Mouse (Mus musculus): Measurements from ENCODE around the gene C130079G13Rik. TPM values are rescaled to one million over a fixed set of nuclear protein-coding genes. Genes with fewer than 3 reads are reported as not detected.
"Not testable (repeated sequence)": the region's sequence is repeated elsewhere in the genome, so short reads cannot be mapped to it uniquely, and the experiment has no call there.

Gene C130079G13Rik
- polyA plus RNA-seq (2015; fragmentation: Nextera tagmentation; extraction: Ambion mirVana) = not detected in 2 replicates

DNA sequence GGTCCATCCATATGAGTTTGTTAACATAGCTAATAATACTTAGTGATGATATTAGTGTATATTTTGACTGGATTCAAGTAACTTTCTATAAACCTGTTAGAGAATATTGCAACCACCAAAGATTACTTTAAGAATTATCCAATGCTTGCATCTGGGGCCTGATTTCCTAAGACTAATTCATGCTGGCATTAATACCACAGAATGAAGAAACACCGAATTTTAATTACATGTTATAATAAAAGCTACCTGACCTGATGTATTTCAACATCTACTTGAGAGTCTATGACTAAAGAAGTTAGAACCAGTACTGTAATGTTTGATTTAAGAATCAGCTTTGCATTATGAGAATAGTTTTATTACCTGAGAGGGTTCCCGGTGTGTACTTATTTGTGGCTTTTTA is at the start of gene C130079G13Rik:
Gene C130079G13Rik (plus strand): TSS at position 301 of the 400 bp plus-strand sequence.
- no peak within 1 kb of the TSS for H3K4me2 ChIP-seq (ENCODE audit: low read depth, low read length)
- no peak within 1 kb of the TSS for H3K4me3 ChIP-seq (ENCODE audit: low read length)
- no peaks in the 10 kb centered on the region for H3K36me3 ChIP-seq (ENCODE audit: control insufficient read depth, insufficient read depth, low read length)
- H3K27me3 ChIP-seq (replicated peaks; ENCODE audit: control insufficient read depth, insufficient read depth, low read length) = no peaks in the 10 kb centered on the region
- 87% methylated on average over 2 of the region's 2 CpGs for WGBS
- H3K9ac ChIP-seq (ENCODE audit: low read depth, low read length) = no peak within 1 kb of the TSS
- H3K4me1 ChIP-seq (ENCODE audit: control insufficient read depth, insufficient read depth, low read length) = no peaks in the 10 kb centered on the region
- no peak within 1 kb of the TSS for H3K27ac ChIP-seq (ENCODE audit: low read length)
- H3K9me3 ChIP-seq (ENCODE audit: control insufficient read depth, low read length) = no peaks in the 10 kb centered on the region
- ATAC-seq = no peak

DNA sequence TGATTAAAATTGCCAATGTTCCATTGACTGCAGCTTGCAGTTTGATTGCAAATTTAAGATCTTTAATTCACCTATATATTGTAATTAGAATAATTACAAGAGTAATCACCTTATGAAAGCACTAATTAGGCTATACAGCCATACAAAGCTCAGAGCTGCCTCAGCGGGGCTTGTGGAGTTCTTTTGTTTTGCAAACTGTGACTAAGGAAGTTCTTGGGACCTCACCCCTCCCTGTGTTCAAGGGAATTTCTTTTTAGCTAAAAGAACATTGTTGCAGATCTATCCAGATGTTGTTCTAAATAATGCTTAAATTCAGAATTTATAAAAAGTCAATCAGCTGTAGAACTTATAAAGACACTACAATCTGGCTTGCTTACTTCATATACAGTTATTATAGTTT is 47.4 kb upstream of the C130079G13Rik start:
- not testable (repeated sequence) for H3K9ac ChIP-seq (ENCODE audit: low read depth, low read length); H3K27me3 ChIP-seq (replicated peaks; ENCODE audit: control insufficient read depth, insufficient read depth, low read length); ATAC-seq; H3K4me2 ChIP-seq (ENCODE audit: low read depth, low read length); H3K4me3 ChIP-seq (ENCODE audit: low read length); H3K9me3 ChIP-seq (ENCODE audit: control insufficient read depth, low read length); H3K4me1 ChIP-seq (ENCODE audit: control insufficient read depth, insufficient read depth, low read length); H3K36me3 ChIP-seq (ENCODE audit: control insufficient read depth, insufficient read depth, low read length); H3K27ac ChIP-seq (ENCODE audit: low read length)
- 48% methylated on average over 1 of the region's 1 CpGs for WGBS

GRCm38 (mm10) chr3:59879801-59880554 is 45.0 kb upstream of the C130079G13Rik start:
- not testable (repeated sequence) for H3K4me2 ChIP-seq (ENCODE audit: low read depth, low read length); H3K9me3 ChIP-seq (ENCODE audit: control insufficient read depth, low read length)

DNA sequence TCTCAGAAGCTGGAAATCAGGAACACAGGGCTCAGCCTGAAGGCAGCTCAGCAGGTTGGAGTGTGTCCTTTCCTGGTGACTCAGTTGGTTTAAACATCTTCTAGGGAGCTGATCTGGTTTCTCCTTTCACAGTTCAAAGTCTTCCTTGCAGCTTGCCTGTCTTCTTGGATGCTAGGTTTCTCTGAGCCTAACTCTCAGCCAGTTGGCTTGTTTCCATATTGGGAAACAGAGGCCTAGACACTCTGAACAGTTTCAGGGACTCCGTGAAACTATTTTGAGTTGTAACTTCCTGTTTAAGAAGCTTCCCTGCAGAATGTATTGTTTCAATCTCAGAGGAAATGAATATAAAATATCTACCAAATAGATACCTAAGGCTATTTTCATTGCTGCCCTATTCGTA is 31.7 kb upstream of the C130079G13Rik start:
- no peaks in the 10 kb centered on the region for H3K27me3 ChIP-seq (replicated peaks; ENCODE audit: control insufficient read depth, insufficient read depth, low read length)
- WGBS = 53% methylated on average over 2 of the region's 2 CpGs

More at GRCm38 (mm10) chr3:59879801-59880554, 45.0 kb upstream of the C130079G13Rik start:
- WGBS = 82% methylated on average over 7 of the region's 7 CpGs
- ATAC-seq; H3K27me3 ChIP-seq (replicated peaks; ENCODE audit: control insufficient read depth, insufficient read depth, low read length); H3K36me3 ChIP-seq (ENCODE audit: control insufficient read depth, insufficient read depth, low read length); H3K4me3 ChIP-seq (ENCODE audit: low read length); H3K9ac ChIP-seq (ENCODE audit: low read depth, low read length); H3K4me1 ChIP-seq (ENCODE audit: control insufficient read depth, insufficient read depth, low read length); H3K27ac ChIP-seq (ENCODE audit: low read length): not testable (repeated sequence)

DNA sequence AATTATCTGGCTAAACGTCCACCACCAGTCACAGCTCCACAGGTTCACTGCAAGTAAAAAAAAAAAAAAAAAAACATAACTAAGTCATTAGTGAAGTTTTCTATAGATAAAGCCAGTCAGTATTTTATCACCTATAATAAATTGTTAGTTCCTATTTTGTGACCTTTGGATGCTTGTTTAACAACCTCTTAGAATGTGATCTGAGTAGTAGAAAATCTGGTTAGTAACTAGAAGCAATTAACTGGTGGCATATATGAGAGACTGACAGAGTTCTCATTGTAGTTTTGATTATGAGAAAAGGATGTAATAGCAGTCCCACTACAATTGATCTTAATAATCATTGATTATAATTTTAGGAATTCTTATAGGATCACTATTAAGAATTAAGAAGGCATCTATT is 9.6 kb downstream of the C130079G13Rik start:
- Histone ChIP-seq H3K9ac (ENCODE audit: low read depth, low read length) (no peak overlapping the region), H3K27ac (ENCODE audit: low read length) (no peak overlapping the region), H3K4me3 (ENCODE audit: low read length) (no peak overlapping the region), H3K27me3 (replicated peaks; ENCODE audit: control insufficient read depth, insufficient read depth, low read length) (no peaks in the 10 kb centered on the region), H3K4me2 (ENCODE audit: low read depth, low read length) (no peak overlapping the region), H3K9me3 (ENCODE audit: control insufficient read depth, low read length) (no peaks in the 10 kb centered on the region), H3K4me1 (ENCODE audit: control insufficient read depth, insufficient read depth, low read length) (no peaks in the 10 kb centered on the region), H3K36me3 (ENCODE audit: control insufficient read depth, insufficient read depth, low read length) (no peaks in the 10 kb centered on the region)
- 50% methylated on average over 1 of the region's 1 CpGs for WGBS
- peak; percentile 79 for ATAC-seq

More for the DNA sequence above, 31.7 kb upstream of the C130079G13Rik start:
- Histone ChIP-seq H3K4me1 (ENCODE audit: control insufficient read depth, insufficient read depth, low read length) (no peaks in the 10 kb centered on the region), H3K9ac (ENCODE audit: low read depth, low read length) (no peak overlapping the region), H3K4me2 (ENCODE audit: low read depth, low read length) (no peak overlapping the region), H3K9me3 (ENCODE audit: control insufficient read depth, low read length) (no peaks in the 10 kb centered on the region), H3K27ac (ENCODE audit: low read length) (no peak overlapping the region), H3K4me3 (ENCODE audit: low read length) (no peak overlapping the region), H3K36me3 (ENCODE audit: control insufficient read depth, insufficient read depth, low read length) (no peaks in the 10 kb centered on the region)
- ATAC-seq = no peak

DNA sequence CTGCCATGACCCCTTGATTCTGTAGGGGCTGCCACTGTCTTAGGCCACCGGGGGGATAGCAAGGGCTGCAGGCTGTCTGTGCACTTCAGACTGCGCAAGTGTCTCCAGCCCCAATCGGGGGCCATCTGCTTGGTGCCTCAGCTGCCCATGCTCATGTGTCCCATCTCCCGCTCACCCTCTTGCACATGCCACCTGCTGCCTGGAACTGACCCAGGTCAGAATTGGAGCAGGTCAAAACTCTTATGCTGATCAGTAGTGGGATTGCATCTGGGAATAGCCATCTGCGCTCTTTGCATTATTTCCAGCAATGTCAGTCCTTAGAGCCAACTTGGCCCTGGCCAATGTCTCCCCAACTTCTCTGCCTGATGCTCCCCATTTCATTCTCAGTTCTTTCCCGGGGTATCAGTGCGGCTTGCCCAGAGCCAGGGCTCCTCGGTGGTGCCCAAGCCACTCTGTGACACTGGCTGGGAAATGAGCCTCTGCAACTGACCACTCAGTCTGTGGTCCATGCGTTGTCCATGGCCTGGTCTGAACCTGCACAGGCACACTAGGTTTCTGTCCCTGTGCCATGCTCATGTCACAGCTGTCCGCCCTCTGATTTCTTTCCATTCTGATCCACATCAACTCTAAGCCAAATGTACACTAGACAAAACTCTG is 22.4 kb downstream of the C130079G13Rik start:
- Histone ChIP-seq H3K4me1 (ENCODE audit: control insufficient read depth, insufficient read depth, low read length) (no peaks in the 10 kb centered on the region), H3K9ac (ENCODE audit: low read depth, low read length) (no peak overlapping the region), H3K4me3 (ENCODE audit: low read length) (no peak overlapping the region), H3K36me3 (ENCODE audit: control insufficient read depth, insufficient read depth, low read length) (no peaks in the 10 kb centered on the region), H3K27ac (ENCODE audit: low read length) (no peak overlapping the region), H3K4me2 (ENCODE audit: low read depth, low read length) (no peak overlapping the region), H3K9me3 (ENCODE audit: control insufficient read depth, low read length) (no peaks in the 10 kb centered on the region), H3K27me3 (replicated peaks; ENCODE audit: control insufficient read depth, insufficient read depth, low read length) (no peaks in the 10 kb centered on the region)
- ATAC-seq = no peak
- 91% methylated on average over 10 of the region's 10 CpGs for WGBS

GRCm38 (mm10) chr3:59970891-59971290 is 45.9 kb downstream of the C130079G13Rik start:
- Histone ChIP-seq H3K9me3 (ENCODE audit: control insufficient read depth, low read length) (no peaks in the 10 kb centered on the region), H3K27ac (ENCODE audit: low read length) (no peak overlapping the region), H3K9ac (ENCODE audit: low read depth, low read length) (no peak overlapping the region), H3K4me2 (ENCODE audit: low read depth, low read length) (no peak overlapping the region), H3K27me3 (replicated peaks; ENCODE audit: control insufficient read depth, insufficient read depth, low read length) (no peaks in the 10 kb centered on the region), H3K4me1 (ENCODE audit: control insufficient read depth, insufficient read depth, low read length) (no peaks in the 10 kb centered on the region), H3K4me3 (ENCODE audit: low read length) (no peak overlapping the region), H3K36me3 (ENCODE audit: control insufficient read depth, insufficient read depth, low read length) (no peaks in the 10 kb centered on the region)
- 84% methylated on average over 5 of the region's 5 CpGs for WGBS
- ATAC-seq = no peak; the same call in 1 of the 2 replicates

DNA sequence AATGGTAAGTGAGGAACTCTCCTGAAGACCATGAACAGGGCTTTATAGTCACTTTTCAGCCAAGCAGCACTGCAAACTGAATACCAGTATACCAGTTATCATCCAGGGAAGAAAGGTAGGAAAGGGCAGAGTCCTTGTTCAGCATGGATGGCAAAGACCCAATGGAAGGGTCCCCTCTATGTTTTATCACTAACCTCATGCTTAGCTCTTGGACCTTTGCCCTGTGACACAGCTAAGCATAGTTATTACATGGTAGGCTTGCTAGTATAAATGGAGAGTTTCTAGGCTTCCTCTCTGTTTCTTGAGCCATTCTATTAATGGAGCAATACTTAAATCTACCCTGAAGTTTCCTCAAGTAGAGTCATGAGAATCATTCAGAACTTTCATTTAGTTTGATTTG is 49.6 kb downstream of the C130079G13Rik start:
- no peaks in the 10 kb centered on the region for H3K9me3 ChIP-seq (ENCODE audit: control insufficient read depth, low read length)
- ATAC-seq = peak; percentile 66
- H3K36me3 ChIP-seq (ENCODE audit: control insufficient read depth, insufficient read depth, low read length) = no peaks in the 10 kb centered on the region
- H3K27me3 ChIP-seq (replicated peaks; ENCODE audit: control insufficient read depth, insufficient read depth, low read length) = no peaks in the 10 kb centered on the region
- H3K4me2 ChIP-seq (ENCODE audit: low read depth, low read length) = no peak overlapping the region
- no peak overlapping the region for H3K27ac ChIP-seq (ENCODE audit: low read length)
- H3K4me1 ChIP-seq (ENCODE audit: control insufficient read depth, insufficient read depth, low read length) = no peaks in the 10 kb centered on the region
- H3K9ac ChIP-seq (ENCODE audit: low read depth, low read length) = no peak overlapping the region
- no peak overlapping the region for H3K4me3 ChIP-seq (ENCODE audit: low read length)
